In the genomic region with DNA sequence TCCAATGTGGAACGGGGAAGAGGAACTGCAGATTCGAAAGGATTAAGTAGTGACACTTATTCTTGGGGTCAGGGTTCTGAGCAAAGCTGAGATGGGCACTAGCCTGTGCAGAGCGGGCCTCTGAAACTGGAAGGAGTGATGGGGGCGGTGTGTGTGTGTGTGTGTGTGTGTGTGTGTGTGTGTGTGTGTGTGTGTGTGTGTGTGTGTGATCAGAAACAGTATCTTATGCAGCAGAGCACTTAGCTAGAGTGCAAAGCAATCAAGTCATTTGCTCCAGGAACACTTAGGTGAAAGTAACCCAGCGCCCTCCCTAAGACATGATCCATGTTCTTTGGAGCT, we compare ENCODE assay signal across 8 mouse cellular contexts. TPM values are rescaled to one million over a fixed set of nuclear protein-coding genes. Genes with fewer than 3 reads are reported as not detected.
DNase-seq lines count a peak whose midpoint lies in the region; ATAC-seq and TF ChIP-seq lines count a peak whose summit lies in the region.

No protein-coding gene starts in this region.

- H3K79me2 ChIP-seq in heart, adult 2 months (replicated peaks; ENCODE audit: control insufficient read depth, insufficient read depth, low read length), result no peaks in the 10 kb centered on the region; the same call in 1 of the 2 replicates

- peak overlapping the region; percentile 96 for H3K27ac ChIP-seq in heart, adult 2 months
- H3K27ac ChIP-seq in hindbrain, embryonic 14.5 days, result peak overlapping the region; percentile 98
- H3K27ac ChIP-seq in midbrain, embryonic 13.5 days, result peak overlapping the region; percentile 98

- no peaks in the 10 kb centered on the region for H3K27me3 ChIP-seq in heart, adult 2 months (ENCODE audit: control insufficient read depth, insufficient read depth, low read length)
- H3K27me3 ChIP-seq in hindbrain, embryonic 14.5 days (ENCODE audit: control insufficient read depth, insufficient read depth, low read length), result no peaks in the 10 kb centered on the region
- H3K27me3 ChIP-seq in midbrain, embryonic 13.5 days, result no peaks in the 10 kb centered on the region

- peak overlapping the region; percentile 87 for H3K4me3 ChIP-seq in heart, adult 2 months
- H3K4me3 ChIP-seq in hindbrain, embryonic 14.5 days (replicated peaks; ENCODE audit: low read length), result peak overlapping the region; percentile 73
- peak overlapping the region; percentile 92 for H3K4me3 ChIP-seq in midbrain, embryonic 13.5 days (replicated peaks)

- no peak for ATAC-seq in hindbrain, embryonic 14.5 days (ENCODE audit: low FRiP score)
- ATAC-seq in midbrain, embryonic 13.5 days, result no peak

- no peaks in the 10 kb centered on the region for H3K9me3 ChIP-seq in hindbrain, embryonic 14.5 days (ENCODE audit: control insufficient read depth, low read length)
- H3K9me3 ChIP-seq in midbrain, embryonic 13.5 days, result no peaks in the 10 kb centered on the region

- peaks cover 10% of the 10 kb centered on the region for H3K4me1 ChIP-seq in heart, adult 2 months (ENCODE audit: control insufficient read depth, insufficient read depth, low read length)
- peaks cover 41% of the 10 kb centered on the region for H3K4me1 ChIP-seq in hindbrain, embryonic 14.5 days (replicated peaks; ENCODE audit: control insufficient read depth, insufficient read depth, low read length)
- H3K4me1 ChIP-seq in midbrain, embryonic 13.5 days (replicated peaks), result peaks cover 40% of the 10 kb centered on the region

- H3K4me2 ChIP-seq in hindbrain, embryonic 14.5 days (replicated peaks), result peak overlapping the region; percentile 69
- H3K4me2 ChIP-seq in midbrain, embryonic 13.5 days (replicated peaks), result peak overlapping the region; percentile 67

- TF ChIP-seq EP300 in heart, adult 2 months (IDR thresholded peaks at IDR 0.05; ENCODE audit: insufficient read depth, low read depth, low read length), result no peak

- peaks cover 12% of the 10 kb centered on the region; the same call in 1 of the 2 replicates for H3K36me3 ChIP-seq in heart, adult 2 months (ENCODE audit: control insufficient read depth, insufficient read depth, low read length)
- no peaks in the 10 kb centered on the region for H3K36me3 ChIP-seq in hindbrain, embryonic 14.5 days (replicated peaks; ENCODE audit: control insufficient read depth, insufficient read depth)
- no peaks in the 10 kb centered on the region for H3K36me3 ChIP-seq in midbrain, embryonic 13.5 days

- no peak for DNase-seq in heart, adult 2 months
- DNase-seq in heart, postnatal 25 days (ENCODE audit: low spot score), result no peak
- peak; percentile 32 for DNase-seq in 3T3-L1 (ENCODE audit: low read depth, low spot score)
- DNase-seq in T-cell, adult 2 months (ENCODE audit: low spot score), result peak; percentile 20
- no peak for DNase-seq in hindbrain, embryonic 14.5 days (ENCODE audit: low spot score)
- no peak for DNase-seq in left cerebral cortex, adult 18-20 months (ENCODE audit: low spot score in 2 of 2)
- DNase-seq in ovary, postnatal 10 days (ENCODE audit: low spot score), result no peak

- intact Hi-C loops in heart, adult 2 months (cut with DNase I), result loop anchor here (2.0 to 5.0 kb wide), 4 partner anchors 33 to 225 kb away; no protein-coding TSS in a partner anchor
- intact Hi-C loops in heart, postnatal 25 days (cut with DNase I), result loop anchor here (2.0 to 10.0 kb wide), 2 partner anchors 61 to 233 kb away; no protein-coding TSS in a partner anchor

- H3K9ac ChIP-seq in heart, adult 2 months (ENCODE audit: low read depth, low read length), result peak overlapping the region; percentile 80
- H3K9ac ChIP-seq in hindbrain, embryonic 14.5 days, result peak overlapping the region; percentile 76
- H3K9ac ChIP-seq in midbrain, embryonic 13.5 days (replicated peaks), result peak overlapping the region; percentile 94

- TF ChIP-seq POLR2A in heart, adult 2 months (IDR thresholded peaks at IDR 0.05; ENCODE audit: insufficient read depth, low read depth, low read length), result no peak

- WGBS in heart, adult 2 months, result 14% methylated on average over 5 of the region's 5 CpGs
- 8% methylated on average over 5 of the region's 5 CpGs for WGBS in hindbrain, embryonic 14.5 days
- 9% methylated on average over 5 of the region's 5 CpGs for WGBS in midbrain, embryonic 13.5 days

- TF ChIP-seq CTCF in heart, adult 2 months (IDR thresholded peaks at IDR 0.05), result no peak

RNA-seq across cellular contexts. Expression of gene Ppp3ca, which starts 2.0 kb away (rescaled TPM):
- 10 to 100 TPM; 41.7 to 44.3 TPM for total RNA-seq in heart, adult 2 months (2021)
- 18.3 and 28.5 TPM in 2 replicates for polyA plus RNA-seq in heart, adult 2 months (2012; rRNA removed)
- 10 to 100 TPM; 40.3 to 43.2 TPM for total RNA-seq in heart, postnatal 25 days (2021)
- 181 and 205 TPM in 2 replicates for polyA plus RNA-seq in hindbrain, embryonic 14.5 days (2014; fragmentation: Nextera tagmentation; extraction: Ambion mirVana)
- polyA plus RNA-seq in midbrain, embryonic 13.5 days (2015; fragmentation: Nextera tagmentation; extraction: Ambion mirVana), result 100 and 109 TPM in 2 replicates
- 100 to 1,000 TPM; 883 to 913 TPM for total RNA-seq in left cerebral cortex, adult 18-20 months (2021)

Comparison
In these comparisons a context has a peak if more than half of its experiments do, and no peak if none do; other contexts are left out.
1. DNase-seq: peak in 3T3-L1 (single experiment) and T-cell, adult 2 months (single experiment); none in heart, adult 2 months (0 of 2), heart, postnatal 25 days (single experiment), hindbrain, embryonic 14.5 days (single experiment), left cerebral cortex, adult 18-20 months (0 of 2) and ovary, postnatal 10 days (single experiment).
2. RNA of gene Ppp3ca, which starts 2.0 kb away (total RNA-seq): 883 to 913 TPM in left cerebral cortex, adult 18-20 months; 41.7 to 44.3 TPM in heart, adult 2 months and 40.3 to 43.2 TPM in heart, postnatal 25 days; every median in the first group is over 10 times any median in the second.
3. Peak in every context shown above with its lines, with median percentiles within 50 percentile points of each other: H3K27ac ChIP-seq, H3K4me3 ChIP-seq and H3K9ac ChIP-seq.